Mouse (Mus musculus): ENCODE results near the gene Abcb4. TPM values are rescaled to one million over a fixed set of nuclear protein-coding genes. Genes with fewer than 3 reads are reported as not detected.

The Abcb4 gene
- polyA plus RNA-seq, 1 experiment: 0.89 TPM

DNA sequence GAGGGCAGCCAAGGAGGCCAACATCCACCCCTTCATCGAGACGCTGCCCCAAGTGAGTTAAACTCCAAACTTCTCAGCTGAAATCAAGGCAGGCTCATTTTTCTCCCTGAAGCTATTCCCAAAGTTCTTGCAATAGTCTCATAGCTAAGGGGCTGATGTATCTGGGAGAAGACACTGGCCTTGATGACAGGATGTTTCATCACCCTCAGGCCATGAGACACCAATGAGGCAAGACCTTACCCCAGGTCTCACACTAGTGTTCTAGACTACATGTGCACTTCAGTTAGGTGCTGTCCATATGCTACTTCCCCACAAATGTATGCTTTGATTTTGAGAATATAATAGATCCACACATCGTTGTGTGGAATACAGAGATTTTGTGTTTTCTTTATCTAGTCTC, 62.0 kb downstream of the Abcb4 start:
- Histone ChIP-seq H3K4me3 (ENCODE audit: control insufficient read depth, low read depth, low read length) (no peak overlapping the region), H3K27me3 (ENCODE audit: control insufficient read depth, insufficient read depth, low read length) (no peaks in the 10 kb centered on the region), H3K36me3 (ENCODE audit: control insufficient read depth, insufficient read depth, low read length) (no peaks in the 10 kb centered on the region), H3K4me1 (ENCODE audit: control insufficient read depth, insufficient read depth, low read length) (no peaks in the 10 kb centered on the region), H3K27ac (ENCODE audit: control insufficient read depth, insufficient read depth, low read depth, low read length) (no peak overlapping the region)
- TF ChIP-seq CTCF (IDR thresholded peaks at IDR 0.05; ENCODE audit: control insufficient read depth, insufficient read depth, insufficient replicate concordance, low read depth, low read length) (no peak), POLR2A (IDR thresholded peaks at IDR 0.05; ENCODE audit: control insufficient read depth, low read depth, low read length) (no peak)

DNA sequence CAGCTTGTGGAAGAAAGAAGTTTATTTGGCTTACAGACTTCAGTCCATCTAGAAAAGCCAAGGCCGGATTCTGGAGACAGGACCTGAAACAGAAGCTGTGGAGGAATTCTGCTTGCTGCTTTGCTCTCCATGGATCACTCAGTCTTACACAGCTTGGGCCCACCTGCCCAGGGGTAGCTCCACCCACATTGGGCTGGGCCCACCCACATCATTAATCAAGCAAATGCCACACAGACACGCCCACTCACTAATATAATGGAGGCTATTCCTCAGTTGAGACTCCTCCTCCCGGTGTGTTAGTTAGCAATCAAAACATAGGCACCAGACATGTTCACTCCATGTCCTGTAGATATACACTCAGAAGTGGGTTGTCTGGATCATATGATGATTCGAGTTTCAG, 67.0 kb downstream of the Abcb4 start:
- Histone ChIP-seq H3K27me3 (ENCODE audit: control insufficient read depth, insufficient read depth, low read length) (no peaks in the 10 kb centered on the region), H3K4me1 (ENCODE audit: control insufficient read depth, insufficient read depth, low read length) (no peaks in the 10 kb centered on the region), H3K4me3 (ENCODE audit: control insufficient read depth, low read depth, low read length) (no peak overlapping the region), H3K36me3 (ENCODE audit: control insufficient read depth, insufficient read depth, low read length) (no peaks in the 10 kb centered on the region; the same call in 1 of the 2 replicates), H3K27ac (ENCODE audit: control insufficient read depth, insufficient read depth, low read depth, low read length) (no peak overlapping the region)
- TF ChIP-seq CTCF (IDR thresholded peaks at IDR 0.05; ENCODE audit: control insufficient read depth, insufficient read depth, insufficient replicate concordance, low read depth, low read length): no peak
- no peak for TF ChIP-seq POLR2A (IDR thresholded peaks at IDR 0.05; ENCODE audit: control insufficient read depth, low read depth, low read length)

GRCm38 (mm10) chr5:8964487-8964886, 71.0 kb downstream of the Abcb4 start:
- Histone ChIP-seq H3K4me1 (ENCODE audit: control insufficient read depth, insufficient read depth, low read length) (no peaks in the 10 kb centered on the region), H3K4me3 (ENCODE audit: control insufficient read depth, low read depth, low read length) (no peak overlapping the region), H3K27me3 (ENCODE audit: control insufficient read depth, insufficient read depth, low read length) (no peaks in the 10 kb centered on the region), H3K27ac (ENCODE audit: control insufficient read depth, insufficient read depth, low read depth, low read length) (no peak overlapping the region), H3K36me3 (ENCODE audit: control insufficient read depth, insufficient read depth, low read length) (peaks cover 1% of the 10 kb centered on the region)
- no peak for TF ChIP-seq CTCF (IDR thresholded peaks at IDR 0.05; ENCODE audit: control insufficient read depth, insufficient read depth, insufficient replicate concordance, low read depth, low read length)
- no peak for TF ChIP-seq POLR2A (IDR thresholded peaks at IDR 0.05; ENCODE audit: control insufficient read depth, low read depth, low read length)

GRCm38 (mm10) chr5:8970694-8971093, 77.2 kb downstream of the Abcb4 start:
- no peaks in the 10 kb centered on the region for H3K27me3 ChIP-seq (ENCODE audit: control insufficient read depth, insufficient read depth, low read length)
- H3K27ac ChIP-seq (ENCODE audit: control insufficient read depth, insufficient read depth, low read depth, low read length): no peak overlapping the region
- peaks cover 3% of the 10 kb centered on the region; the same call in 1 of the 2 replicates for H3K36me3 ChIP-seq (ENCODE audit: control insufficient read depth, insufficient read depth, low read length)
- H3K4me3 ChIP-seq (ENCODE audit: control insufficient read depth, low read depth, low read length): no peak overlapping the region
- no peak for TF ChIP-seq POLR2A (IDR thresholded peaks at IDR 0.05; ENCODE audit: control insufficient read depth, low read depth, low read length)
- no peak for TF ChIP-seq CTCF (IDR thresholded peaks at IDR 0.05; ENCODE audit: control insufficient read depth, insufficient read depth, insufficient replicate concordance, low read depth, low read length)
- no peaks in the 10 kb centered on the region for H3K4me1 ChIP-seq (ENCODE audit: control insufficient read depth, insufficient read depth, low read length)

DNA sequence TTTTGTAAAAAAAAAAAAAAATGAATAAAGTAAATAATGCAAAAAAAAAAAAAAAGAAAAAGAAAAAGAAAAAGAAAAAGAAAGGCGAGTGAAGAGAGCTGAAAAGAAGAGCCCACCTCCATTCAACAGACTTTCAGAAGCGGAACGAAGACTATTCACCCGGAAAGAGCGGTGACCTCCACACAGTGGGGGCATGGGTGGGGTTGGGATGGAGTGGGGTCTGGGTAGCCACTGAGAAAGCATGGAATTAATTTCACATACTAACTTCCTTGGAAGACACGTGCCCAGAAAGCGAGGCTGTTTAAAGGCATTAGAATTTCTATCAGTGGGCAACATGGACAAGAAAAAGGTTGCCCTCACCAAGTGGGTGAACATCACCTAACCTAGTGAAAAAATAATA, 78.8 kb downstream of the Abcb4 start:
- peaks cover 2% of the 10 kb centered on the region; the same call in 1 of the 2 replicates for H3K36me3 ChIP-seq (ENCODE audit: control insufficient read depth, insufficient read depth, low read length)
- no peak overlapping the region for H3K4me3 ChIP-seq (ENCODE audit: control insufficient read depth, low read depth, low read length)
- no peak overlapping the region for H3K27ac ChIP-seq (ENCODE audit: control insufficient read depth, insufficient read depth, low read depth, low read length)
- no peaks in the 10 kb centered on the region for H3K27me3 ChIP-seq (ENCODE audit: control insufficient read depth, insufficient read depth, low read length)
- TF ChIP-seq POLR2A (IDR thresholded peaks at IDR 0.05; ENCODE audit: control insufficient read depth, low read depth, low read length) (no peak), CTCF (IDR thresholded peaks at IDR 0.05; ENCODE audit: control insufficient read depth, insufficient read depth, insufficient replicate concordance, low read depth, low read length) (no peak)
- H3K4me1 ChIP-seq (ENCODE audit: control insufficient read depth, insufficient read depth, low read length): no peaks in the 10 kb centered on the region

DNA sequence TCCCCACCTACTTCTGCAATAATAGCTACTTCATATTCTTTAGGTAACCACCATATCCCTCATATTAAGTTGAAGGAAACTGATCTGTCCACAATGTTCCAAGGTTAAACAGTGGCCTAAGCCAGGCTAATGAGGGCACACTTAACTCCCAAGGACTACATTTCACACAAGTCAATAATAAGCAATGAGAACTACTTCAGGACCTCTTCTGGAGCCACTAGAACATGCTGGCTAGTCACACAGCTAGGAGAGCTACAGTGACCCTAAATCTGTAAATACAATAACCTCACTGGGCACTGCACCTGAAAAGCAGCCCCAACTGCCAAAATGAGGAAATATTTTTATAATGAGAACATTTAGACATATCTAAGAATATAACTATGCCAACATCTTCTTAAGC, 81.2 kb downstream of the Abcb4 start:
- H3K36me3 ChIP-seq (ENCODE audit: control insufficient read depth, insufficient read depth, low read length): peaks cover 2% of the 10 kb centered on the region; the same call in 1 of the 2 replicates
- TF ChIP-seq CTCF (IDR thresholded peaks at IDR 0.05; ENCODE audit: control insufficient read depth, insufficient read depth, insufficient replicate concordance, low read depth, low read length) (no peak), POLR2A (IDR thresholded peaks at IDR 0.05; ENCODE audit: control insufficient read depth, low read depth, low read length) (no peak)
- H3K4me1 ChIP-seq (ENCODE audit: control insufficient read depth, insufficient read depth, low read length): no peaks in the 10 kb centered on the region
- H3K27ac ChIP-seq (ENCODE audit: control insufficient read depth, insufficient read depth, low read depth, low read length): no peak overlapping the region
- H3K4me3 ChIP-seq (ENCODE audit: control insufficient read depth, low read depth, low read length): no peak overlapping the region
- no peaks in the 10 kb centered on the region for H3K27me3 ChIP-seq (ENCODE audit: control insufficient read depth, insufficient read depth, low read length)

GRCm38 (mm10) chr5:8985470-8985869, 92.0 kb downstream of the Abcb4 start:
- no peak for TF ChIP-seq POLR2A (IDR thresholded peaks at IDR 0.05; ENCODE audit: control insufficient read depth, low read depth, low read length)
- TF ChIP-seq CTCF (IDR thresholded peaks at IDR 0.05; ENCODE audit: control insufficient read depth, insufficient read depth, insufficient replicate concordance, low read depth, low read length): no peak
- Histone ChIP-seq H3K36me3 (ENCODE audit: control insufficient read depth, insufficient read depth, low read length) (peaks cover 4% of the 10 kb centered on the region), H3K27me3 (ENCODE audit: control insufficient read depth, insufficient read depth, low read length) (no peaks in the 10 kb centered on the region), H3K27ac (ENCODE audit: control insufficient read depth, insufficient read depth, low read depth, low read length) (no peak overlapping the region), H3K4me3 (ENCODE audit: control insufficient read depth, low read depth, low read length) (no peak overlapping the region), H3K4me1 (ENCODE audit: control insufficient read depth, insufficient read depth, low read length) (no peaks in the 10 kb centered on the region)

- Histone ChIP-seq H3K4me1 (ENCODE audit: control insufficient read depth, insufficient read depth, low read length) (no peaks in the 10 kb centered on the region), H3K27ac (ENCODE audit: control insufficient read depth, insufficient read depth, low read depth, low read length) (no peak overlapping the region), H3K27me3 (ENCODE audit: control insufficient read depth, insufficient read depth, low read length) (no peaks in the 10 kb centered on the region), H3K36me3 (ENCODE audit: control insufficient read depth, insufficient read depth, low read length) (peaks cover 4% of the 10 kb centered on the region), H3K4me3 (ENCODE audit: control insufficient read depth, low read depth, low read length) (no peak overlapping the region)
- TF ChIP-seq POLR2A (IDR thresholded peaks at IDR 0.05; ENCODE audit: control insufficient read depth, low read depth, low read length) (no peak), CTCF (IDR thresholded peaks at IDR 0.05; ENCODE audit: control insufficient read depth, insufficient read depth, insufficient replicate concordance, low read depth, low read length) (no peak)
Observed at GRCm38 (mm10) chr5:8987925-8988324, 94.4 kb downstream of the Abcb4 start.

Data from testis, adult 2 months (tissue).